Mouse (Mus musculus): ENCODE results near the gene Nacc2. TPM values are rescaled to one million over a fixed set of nuclear protein-coding genes. Genes with fewer than 3 reads are reported as not detected.

Gene Nacc2
- polyA plus RNA-seq, 1 experiment from 2014 or later, result 16.8 TPM

DNA sequence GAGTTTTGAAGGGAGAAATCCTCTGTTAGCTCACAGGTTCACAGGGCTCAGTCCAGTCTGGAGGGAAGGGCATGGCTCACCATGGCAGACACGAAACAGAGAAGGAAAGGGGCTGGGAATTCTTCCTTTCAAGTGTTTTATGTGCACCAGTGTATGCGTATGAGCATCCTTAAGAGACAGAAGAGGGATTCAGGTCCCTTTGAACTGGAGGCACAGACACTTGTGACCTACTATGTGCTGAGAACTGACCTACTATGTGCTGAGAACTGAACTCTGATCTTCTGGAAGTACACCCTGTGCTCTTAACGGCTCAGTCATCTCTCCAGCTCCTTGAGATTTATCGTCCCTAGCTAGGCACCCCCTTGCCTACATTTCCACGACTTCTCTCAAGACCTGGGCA lies 48.5 kb downstream of the Nacc2 start:
- H3K36me3 ChIP-seq (ENCODE audit: control insufficient read depth, insufficient read depth, low read length), result no peaks in the 10 kb centered on the region
- ATAC-seq (ENCODE audit: insufficient read depth, low FRiP score), result no peak
- H3K4me3 ChIP-seq (replicated peaks; ENCODE audit: low read length), result no peak overlapping the region
- H3K27me3 ChIP-seq (ENCODE audit: control insufficient read depth, insufficient read depth, low read length), result no peaks in the 10 kb centered on the region
- no peaks in the 10 kb centered on the region for H3K9me3 ChIP-seq (replicated peaks; ENCODE audit: control insufficient read depth, low read length)
- no peak overlapping the region for H3K9ac ChIP-seq (ENCODE audit: low read length)
- H3K4me2 ChIP-seq (ENCODE audit: low read depth, low read length), result no peak overlapping the region
- no peaks in the 10 kb centered on the region for H3K4me1 ChIP-seq (ENCODE audit: control insufficient read depth, insufficient read depth, low read length)
- WGBS, result 92% methylated on average over 5 of the region's 5 CpGs
- H3K27ac ChIP-seq (ENCODE audit: low read length), result no peak overlapping the region

DNA sequence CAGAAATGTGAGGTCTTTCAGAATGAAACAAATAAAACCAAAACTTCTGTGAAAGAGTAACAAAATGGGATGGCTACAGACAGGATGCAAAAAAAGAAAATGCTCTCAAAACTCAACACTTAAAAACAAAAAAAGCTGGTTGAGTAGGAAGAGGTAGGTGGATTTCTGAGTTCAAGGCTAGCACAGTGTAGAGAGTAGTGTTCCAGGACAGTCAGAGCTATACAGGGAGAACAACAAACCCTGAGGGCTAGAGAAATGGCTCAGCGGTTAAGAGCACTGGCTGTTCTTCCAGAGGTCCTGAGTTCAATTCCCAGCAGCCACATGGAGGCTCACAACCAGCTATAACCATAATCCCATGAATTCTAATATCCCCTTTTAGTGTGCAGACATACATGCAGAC lies 54.4 kb downstream of the Nacc2 start:
- Histone ChIP-seq H3K4me1 (ENCODE audit: control insufficient read depth, insufficient read depth, low read length) (no peaks in the 10 kb centered on the region), H3K36me3 (ENCODE audit: control insufficient read depth, insufficient read depth, low read length) (no peaks in the 10 kb centered on the region), H3K4me3 (replicated peaks; ENCODE audit: low read length) (no peak overlapping the region), H3K9me3 (replicated peaks; ENCODE audit: control insufficient read depth, low read length) (no peaks in the 10 kb centered on the region), H3K27me3 (ENCODE audit: control insufficient read depth, insufficient read depth, low read length) (no peaks in the 10 kb centered on the region), H3K27ac (ENCODE audit: low read length) (no peak overlapping the region), H3K9ac (ENCODE audit: low read length) (no peak overlapping the region), H3K4me2 (ENCODE audit: low read depth, low read length) (no peak overlapping the region)
- WGBS, result 81% methylated on average over 1 of the region's 1 CpGs
- ATAC-seq (ENCODE audit: insufficient read depth, low FRiP score), result no peak

DNA sequence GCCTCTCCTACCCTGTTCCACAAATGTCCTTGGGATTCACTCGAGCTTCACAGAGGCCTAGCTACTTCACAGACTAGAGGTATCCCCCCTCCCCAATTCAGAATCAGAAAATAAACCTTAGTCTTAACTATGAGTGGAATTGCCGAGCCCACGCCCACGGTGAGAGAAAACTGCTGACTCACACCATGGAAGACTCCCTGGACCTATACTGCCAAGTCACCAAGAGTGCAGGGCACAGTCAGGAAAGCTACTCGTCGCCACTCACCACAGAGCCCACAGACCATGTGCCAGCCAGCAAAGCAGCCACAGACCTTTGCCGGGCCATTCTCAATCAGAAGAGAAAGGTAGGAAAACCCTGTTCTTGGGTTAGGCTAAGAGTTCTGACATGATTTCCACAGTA lies 54.8 kb downstream of the Nacc2 start:
- H3K9ac ChIP-seq (ENCODE audit: low read length), result no peak overlapping the region
- 60% methylated on average over 7 of the region's 7 CpGs for WGBS
- H3K27me3 ChIP-seq (ENCODE audit: control insufficient read depth, insufficient read depth, low read length), result no peaks in the 10 kb centered on the region
- H3K4me3 ChIP-seq (replicated peaks; ENCODE audit: low read length), result no peak overlapping the region
- H3K4me2 ChIP-seq (ENCODE audit: low read depth, low read length), result no peak overlapping the region
- no peak for ATAC-seq (ENCODE audit: insufficient read depth, low FRiP score)
- H3K27ac ChIP-seq (ENCODE audit: low read length), result no peak overlapping the region
- H3K36me3 ChIP-seq (ENCODE audit: control insufficient read depth, insufficient read depth, low read length), result no peaks in the 10 kb centered on the region
- no peaks in the 10 kb centered on the region for H3K9me3 ChIP-seq (replicated peaks; ENCODE audit: control insufficient read depth, low read length)
- H3K4me1 ChIP-seq (ENCODE audit: control insufficient read depth, insufficient read depth, low read length), result no peaks in the 10 kb centered on the region

DNA sequence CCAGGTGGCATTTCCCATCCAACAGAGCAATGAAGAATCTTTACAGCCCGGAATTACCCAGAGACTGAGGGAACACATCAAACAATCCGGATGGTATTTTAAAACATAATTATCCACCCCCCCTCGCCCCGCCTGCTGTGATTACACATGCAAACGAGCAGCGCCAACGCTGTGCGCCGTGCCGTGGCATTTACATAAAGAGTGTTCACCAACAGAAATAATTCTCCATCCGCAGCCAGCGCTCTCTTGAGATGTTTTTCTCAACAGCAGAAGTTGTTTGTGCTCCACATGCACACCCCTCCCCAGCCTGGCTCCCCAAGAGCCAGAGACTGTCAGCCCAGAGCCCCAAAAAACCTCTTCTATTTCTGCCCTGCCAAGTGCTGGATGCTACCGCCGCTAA lies 56.5 kb downstream of the Nacc2 start:
- 85% methylated on average over 14 of the region's 14 CpGs for WGBS
- no peaks in the 10 kb centered on the region for H3K36me3 ChIP-seq (ENCODE audit: control insufficient read depth, insufficient read depth, low read length)
- ATAC-seq (ENCODE audit: insufficient read depth, low FRiP score), result no peak
- H3K27me3 ChIP-seq (ENCODE audit: control insufficient read depth, insufficient read depth, low read length), result no peaks in the 10 kb centered on the region
- H3K9me3 ChIP-seq (replicated peaks; ENCODE audit: control insufficient read depth, low read length), result no peaks in the 10 kb centered on the region
- H3K27ac ChIP-seq (ENCODE audit: low read length), result no peak overlapping the region
- H3K4me1 ChIP-seq (ENCODE audit: control insufficient read depth, insufficient read depth, low read length), result no peaks in the 10 kb centered on the region; the same call in 1 of the 2 replicates
- H3K4me3 ChIP-seq (replicated peaks; ENCODE audit: low read length), result no peak overlapping the region
- H3K9ac ChIP-seq (ENCODE audit: low read length), result no peak overlapping the region
- no peak overlapping the region for H3K4me2 ChIP-seq (ENCODE audit: low read depth, low read length)

DNA sequence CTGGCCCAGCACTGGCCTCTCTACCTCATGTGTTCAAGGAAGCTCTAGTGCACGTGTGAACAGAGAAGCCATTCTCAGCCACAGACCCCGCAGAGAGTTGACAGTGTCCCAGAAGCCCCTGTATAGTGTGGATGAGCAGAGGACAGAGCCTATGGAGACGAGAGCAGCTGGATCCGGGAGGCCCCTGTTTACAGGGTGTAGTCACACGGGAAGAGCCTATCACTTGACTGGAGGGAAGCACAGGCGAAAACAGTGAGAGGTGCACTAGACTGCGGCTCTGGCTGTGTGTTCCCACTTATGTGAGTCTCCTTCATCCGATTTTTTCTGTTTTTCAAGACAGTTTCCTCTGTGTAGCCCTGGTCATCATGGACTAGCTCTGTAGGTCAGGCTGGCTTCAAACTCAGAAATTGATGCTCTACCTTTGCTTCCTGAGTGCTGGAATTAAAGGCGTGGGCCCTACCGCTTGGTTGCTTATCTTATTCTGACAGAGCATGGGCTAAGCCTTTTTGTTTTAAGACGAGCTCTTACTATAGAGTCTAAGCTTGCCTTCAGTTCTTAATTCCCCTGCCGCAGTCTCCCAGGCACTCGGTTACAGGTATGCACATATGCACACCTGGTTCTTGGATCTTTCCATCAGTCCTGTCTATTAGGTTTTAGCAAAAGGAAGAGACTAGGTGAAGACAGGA lies 60.1 kb downstream of the Nacc2 start:
- Histone ChIP-seq H3K36me3 (ENCODE audit: control insufficient read depth, insufficient read depth, low read length) (no peaks in the 10 kb centered on the region), H3K27ac (ENCODE audit: low read length) (no peak overlapping the region), H3K27me3 (ENCODE audit: control insufficient read depth, insufficient read depth, low read length) (no peaks in the 10 kb centered on the region), H3K4me2 (ENCODE audit: low read depth, low read length) (no peak overlapping the region), H3K4me1 (ENCODE audit: control insufficient read depth, insufficient read depth, low read length) (no peaks in the 10 kb centered on the region; the same call in 1 of the 2 replicates), H3K4me3 (replicated peaks; ENCODE audit: low read length) (no peak overlapping the region), H3K9me3 (replicated peaks; ENCODE audit: control insufficient read depth, low read length) (no peaks in the 10 kb centered on the region), H3K9ac (ENCODE audit: low read length) (no peak overlapping the region)
- no peak for ATAC-seq (ENCODE audit: insufficient read depth, low FRiP score)
- 66% methylated on average over 13 of the region's 13 CpGs for WGBS

DNA sequence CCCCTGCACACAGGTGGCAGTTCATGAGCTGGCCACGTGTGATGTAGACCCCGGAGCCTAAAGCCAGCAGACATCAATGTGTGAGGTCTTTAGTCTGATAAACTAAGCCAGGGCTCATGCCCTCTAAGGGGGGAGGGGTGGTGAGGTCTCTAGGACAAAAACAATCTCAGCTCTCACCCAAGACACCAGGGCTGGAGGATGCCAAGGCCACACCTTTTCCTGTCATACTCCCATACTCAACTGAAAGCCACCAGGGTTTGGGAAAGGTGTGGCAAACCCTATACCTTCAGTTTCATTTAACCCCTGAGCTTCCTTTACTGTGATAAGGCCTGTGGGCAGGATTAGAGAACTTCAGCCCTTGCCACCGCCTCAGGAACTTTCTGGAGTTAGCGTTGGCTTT lies 60.8 kb downstream of the Nacc2 start:
- ATAC-seq (ENCODE audit: insufficient read depth, low FRiP score), result no peak
- WGBS, result 52% methylated on average over 4 of the region's 4 CpGs
- H3K4me1 ChIP-seq (ENCODE audit: control insufficient read depth, insufficient read depth, low read length), result no peaks in the 10 kb centered on the region; the same call in 1 of the 2 replicates

DNA sequence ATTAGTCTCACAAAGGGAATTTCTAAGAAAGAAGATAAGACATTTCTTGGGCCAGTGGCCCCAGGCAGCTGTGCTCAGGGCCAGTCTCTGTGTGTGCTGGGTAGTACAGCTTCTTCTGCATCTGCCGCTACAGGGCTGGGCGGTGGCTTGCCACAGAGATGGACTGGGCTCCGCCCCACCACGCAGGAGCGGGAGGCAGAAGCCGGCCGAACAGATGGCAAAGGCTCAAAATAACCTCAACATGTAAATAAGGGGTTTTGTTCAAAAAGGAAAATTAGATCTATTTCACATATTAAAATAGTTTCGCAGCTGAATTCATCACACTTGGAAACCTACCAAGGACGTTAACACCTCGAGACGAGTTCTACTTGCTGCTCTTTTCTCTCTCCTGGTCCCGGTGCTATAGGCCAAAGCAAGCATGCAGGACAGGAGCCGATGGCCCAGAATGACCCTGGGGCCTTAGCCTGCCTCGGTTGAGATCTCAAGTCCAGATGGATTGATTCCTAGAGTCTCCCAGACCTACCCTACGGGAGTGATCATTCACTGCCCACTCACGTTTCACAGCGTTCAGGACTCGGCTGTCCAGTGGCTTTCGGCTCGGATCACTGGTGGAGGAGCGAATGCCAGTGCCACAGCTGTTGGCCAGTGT lies 61.9 kb downstream of the Nacc2 start:
- H3K9ac ChIP-seq (ENCODE audit: low read length), result no peak overlapping the region
- no peaks in the 10 kb centered on the region for H3K36me3 ChIP-seq (ENCODE audit: control insufficient read depth, insufficient read depth, low read length)
- H3K27me3 ChIP-seq (ENCODE audit: control insufficient read depth, insufficient read depth, low read length), result no peaks in the 10 kb centered on the region
- no peak overlapping the region for H3K4me3 ChIP-seq (replicated peaks; ENCODE audit: low read length)
- ATAC-seq (ENCODE audit: insufficient read depth, low FRiP score), result no peak
- no peak overlapping the region for H3K27ac ChIP-seq (ENCODE audit: low read length)
- no peak overlapping the region for H3K4me2 ChIP-seq (ENCODE audit: low read depth, low read length)
- 64% methylated on average over 21 of the region's 21 CpGs for WGBS
- no peaks in the 10 kb centered on the region for H3K9me3 ChIP-seq (replicated peaks; ENCODE audit: control insufficient read depth, low read length)
- no peaks in the 10 kb centered on the region; the same call in 1 of the 2 replicates for H3K4me1 ChIP-seq (ENCODE audit: control insufficient read depth, insufficient read depth, low read length)

More for the DNA sequence above, 60.8 kb downstream of the Nacc2 start:
- Histone ChIP-seq H3K36me3 (ENCODE audit: control insufficient read depth, insufficient read depth, low read length) (no peaks in the 10 kb centered on the region), H3K9me3 (replicated peaks; ENCODE audit: control insufficient read depth, low read length) (no peaks in the 10 kb centered on the region), H3K27me3 (ENCODE audit: control insufficient read depth, insufficient read depth, low read length) (no peaks in the 10 kb centered on the region), H3K27ac (ENCODE audit: low read length) (no peak overlapping the region), H3K4me3 (replicated peaks; ENCODE audit: low read length) (no peak overlapping the region), H3K4me2 (ENCODE audit: low read depth, low read length) (no peak overlapping the region), H3K9ac (ENCODE audit: low read length) (no peak overlapping the region)

DNA sequence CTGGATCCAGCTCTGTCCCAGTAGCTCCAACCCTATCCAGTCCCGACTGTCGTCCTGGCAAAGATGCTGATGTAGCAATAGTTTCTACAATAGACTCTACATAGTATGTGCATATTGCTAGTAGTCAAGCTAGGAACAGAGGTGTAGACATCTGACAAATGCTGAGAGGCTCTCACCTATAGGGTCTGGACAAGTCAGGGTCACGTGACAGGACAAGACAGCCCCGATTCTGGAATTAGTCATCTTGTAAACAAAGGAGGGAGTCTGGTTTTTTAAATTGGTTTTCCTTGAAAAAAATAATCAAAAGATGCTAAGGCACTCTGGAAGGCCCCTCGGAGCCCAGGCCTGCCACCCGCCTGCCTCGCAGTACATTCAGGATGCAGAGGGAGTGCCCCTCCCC lies 66.0 kb downstream of the Nacc2 start:
- WGBS, result 60% methylated on average over 7 of the region's 7 CpGs

DNA sequence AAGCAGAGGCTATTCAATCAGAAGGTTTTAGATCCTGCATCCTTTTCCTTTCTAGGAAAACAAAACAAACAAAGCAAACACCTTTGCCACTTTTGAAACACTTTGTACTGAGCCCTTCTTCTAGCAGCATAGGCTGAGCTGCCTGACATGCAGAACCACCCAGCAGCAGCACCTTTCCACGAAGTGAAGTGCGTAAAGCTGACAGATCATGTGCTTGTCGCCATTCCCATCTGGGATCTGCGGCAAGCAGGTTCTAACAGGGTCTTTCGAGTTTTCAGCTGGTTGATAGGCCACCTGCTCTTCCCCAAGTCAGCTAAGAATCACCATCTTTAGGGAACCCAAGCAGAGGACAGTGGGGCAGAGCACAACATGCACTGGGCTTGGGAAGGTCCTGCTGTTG lies 66.8 kb downstream of the Nacc2 start:
- Histone ChIP-seq H3K27ac (ENCODE audit: low read length) (peak overlapping the region; percentile 20; the same call in 1 of the 2 replicates), H3K4me1 (ENCODE audit: control insufficient read depth, insufficient read depth, low read length) (no peaks in the 10 kb centered on the region), H3K4me2 (ENCODE audit: low read depth, low read length) (no peak overlapping the region), H3K4me3 (replicated peaks; ENCODE audit: low read length) (no peak overlapping the region), H3K9ac (ENCODE audit: low read length) (no peak overlapping the region), H3K9me3 (replicated peaks; ENCODE audit: control insufficient read depth, low read length) (no peaks in the 10 kb centered on the region), H3K27me3 (ENCODE audit: control insufficient read depth, insufficient read depth, low read length) (no peaks in the 10 kb centered on the region), H3K36me3 (ENCODE audit: control insufficient read depth, insufficient read depth, low read length) (no peaks in the 10 kb centered on the region)
- ATAC-seq (ENCODE audit: insufficient read depth, low FRiP score), result no peak
- 58% methylated on average over 5 of the region's 5 CpGs for WGBS

More for the DNA sequence above, 66.0 kb downstream of the Nacc2 start:
- no peak overlapping the region for H3K27ac ChIP-seq (ENCODE audit: low read length)
- H3K27me3 ChIP-seq (ENCODE audit: control insufficient read depth, insufficient read depth, low read length), result no peaks in the 10 kb centered on the region
- no peak for ATAC-seq (ENCODE audit: insufficient read depth, low FRiP score)
- H3K36me3 ChIP-seq (ENCODE audit: control insufficient read depth, insufficient read depth, low read length), result no peaks in the 10 kb centered on the region
- H3K4me3 ChIP-seq (replicated peaks; ENCODE audit: low read length), result no peak overlapping the region
- no peak overlapping the region for H3K9ac ChIP-seq (ENCODE audit: low read length)
- no peaks in the 10 kb centered on the region for H3K9me3 ChIP-seq (replicated peaks; ENCODE audit: control insufficient read depth, low read length)
- H3K4me2 ChIP-seq (ENCODE audit: low read depth, low read length), result no peak overlapping the region
- H3K4me1 ChIP-seq (ENCODE audit: control insufficient read depth, insufficient read depth, low read length), result no peaks in the 10 kb centered on the region
